Mouse (Mus musculus) liver, embryonic 14 days (tissue): Measurements from ENCODE around the gene 4930415L06Rik. TPM values are rescaled to one million over a fixed set of nuclear protein-coding genes. Genes with fewer than 3 reads are reported as not detected.

Source experiments
- polyA plus RNA-seq: library from polyadenylated mRNA; depleted of rRNA; stranded (reverse); fragments of >200 nt; gene quantifications from 2 replicates; pipeline ENCODE4 v1.2.3, GENCODE M21; 2012; rRNA removed

4930415L06Rik gene
- not detected in 2 replicates for polyA plus RNA-seq

GRCm38 (mm10) chrX:89932752-89933151, at the start of gene 4930415L06Rik:
Gene 4930415L06Rik, minus strand, starts transcription at chrX:89932852.

Other genes starting within 250 kb of the 4930415L06Rik start
- gene 4932429P05Rik, start 180.6 kb downstream of the 4930415L06Rik start, polyA plus RNA-seq, result not detected in 2 replicates